8 mouse cellular contexts compared by ENCODE assay signal in genomic region chr7:45555787-45556186, GRCm38 (mm10). TPM values are rescaled to one million over a fixed set of nuclear protein-coding genes. Genes with fewer than 3 reads are reported as not detected.
DNase-seq lines count a peak whose midpoint lies in the region; ATAC-seq and TF ChIP-seq lines count a peak whose summit lies in the region.

No protein-coding gene starts in this region.

- DNase-seq in NIH3T3 (ENCODE audit: low read depth) = peak; percentile 88
- DNase-seq in cerebellum, postnatal 10 days = peak; percentile 91 to 93
- peak; percentile 81 for DNase-seq in gastrocnemius, postnatal 14 days
- DNase-seq in right cerebral cortex, adult 2 months (ENCODE audit: low spot score in 2 of 2) = peak; percentile 79 to 80
- DNase-seq in urinary bladder, postnatal 14 days (ENCODE audit: low spot score) = peak; percentile 88

- no peaks in the 10 kb centered on the region for H3K79me2 ChIP-seq in C2C12 (ENCODE audit: control insufficient read depth, insufficient read depth)

- no peaks in the 10 kb centered on the region for H3K9me3 ChIP-seq in kidney, embryonic 16.5 days (ENCODE audit: low read length)
- H3K9me3 ChIP-seq in liver, embryonic 16.5 days (replicated peaks; ENCODE audit: control insufficient read depth, low read length) = no peaks in the 10 kb centered on the region

- WGBS in kidney, embryonic 16.5 days = 21% methylated on average over 8 of the region's 8 CpGs
- WGBS in liver, embryonic 16.5 days (ENCODE audit: insufficient replicate concordance) = 21% methylated on average over 8 of the region's 8 CpGs

- H3ac ChIP-seq in C2C12 (ENCODE audit: control insufficient read depth, insufficient read length, low read depth) = no peak overlapping the region

- peak; percentile 68 for TF ChIP-seq CTCF in C2C12 (IDR thresholded peaks at IDR 0.05; ENCODE audit: control insufficient read depth, insufficient read depth, insufficient read length)

- H3K4me1 ChIP-seq in kidney, embryonic 16.5 days (ENCODE audit: insufficient read depth, low read length) = peaks cover 3% of the 10 kb centered on the region
- peaks cover 9% of the 10 kb centered on the region for H3K4me1 ChIP-seq in liver, embryonic 16.5 days (ENCODE audit: control insufficient read depth, low read depth, low read length)

- H3K79me3 ChIP-seq in C2C12 (ENCODE audit: low read depth) = no peaks in the 10 kb centered on the region

- peak overlapping the region; percentile 29; the same call in 1 of the 2 replicates for H3K4me2 ChIP-seq in kidney, embryonic 16.5 days (replicated peaks; ENCODE audit: low read depth, low read length)
- H3K4me2 ChIP-seq in liver, embryonic 16.5 days (ENCODE audit: low read depth, low read length) = no peak overlapping the region

- H3K27ac ChIP-seq in kidney, embryonic 16.5 days (ENCODE audit: low read length) = no peak overlapping the region
- H3K27ac ChIP-seq in liver, embryonic 16.5 days (ENCODE audit: low read length) = no peak overlapping the region

- intact Hi-C loops in gastrocnemius, postnatal 14 days (cut with DNase I; ENCODE audit: low total_unique reads) = no loop called here

- H3K27me3 ChIP-seq in C2C12 (ENCODE audit: control insufficient read depth, insufficient read depth, insufficient read length) = no peaks in the 10 kb centered on the region
- H3K27me3 ChIP-seq in kidney, embryonic 16.5 days (ENCODE audit: insufficient read depth, low read length) = no peaks in the 10 kb centered on the region
- H3K27me3 ChIP-seq in liver, embryonic 16.5 days (ENCODE audit: control insufficient read depth, insufficient read depth, low read depth, low read length) = no peaks in the 10 kb centered on the region

- H3K9ac ChIP-seq in kidney, embryonic 16.5 days (replicated peaks; ENCODE audit: low read length) = no peak overlapping the region
- H3K9ac ChIP-seq in liver, embryonic 16.5 days (ENCODE audit: low read depth, low read length) = no peak overlapping the region

- no peak overlapping the region for H3K4me3 ChIP-seq in C2C12 (ENCODE audit: insufficient read depth, poor library complexity, severe bottlenecking)
- H3K4me3 ChIP-seq in kidney, embryonic 16.5 days (ENCODE audit: low read length) = peak overlapping the region; percentile 6; the same call in 1 of the 2 replicates
- no peak overlapping the region for H3K4me3 ChIP-seq in liver, embryonic 16.5 days (ENCODE audit: low read depth, low read length)

- no peaks in the 10 kb centered on the region for H3K36me3 ChIP-seq in C2C12 (ENCODE audit: control insufficient read depth, insufficient read depth)
- no peaks in the 10 kb centered on the region for H3K36me3 ChIP-seq in kidney, embryonic 16.5 days (ENCODE audit: insufficient read depth, low read length)
- no peaks in the 10 kb centered on the region for H3K36me3 ChIP-seq in liver, embryonic 16.5 days (ENCODE audit: control insufficient read depth, insufficient read depth)

- 0 out of 2 replicates have a peak, but pooled peaks have one; percentile 17 for ATAC-seq in kidney, embryonic 16.5 days (ENCODE audit: low FRiP score, low TSS enrichment)
- ATAC-seq in liver, embryonic 16.5 days (ENCODE audit: low read depth) = 0 out of 2 replicates have a peak, but pooled peaks have one; percentile 32

TF ChIP-seq in C2C12, 6 proteins besides CTCF, POLR2A, EP300 and RAD21:
- TF ChIP-seq FOSL1 (IDR thresholded peaks at IDR 0.05; ENCODE audit: insufficient read depth, low read length, poor library complexity, severe bottlenecking) (no peak), CEBPB (IDR thresholded peaks at IDR 0.05; ENCODE audit: low read depth) (no peak), USF1 (IDR thresholded peaks at IDR 0.05; ENCODE audit: low read depth) (no peak), MYOG (IDR thresholded peaks at IDR 0.05; ENCODE audit: control insufficient read depth, extremely low read depth, insufficient read length) (no peak), MAX (IDR thresholded peaks at IDR 0.05) (no peak)

RNA-seq across cellular contexts. Expression of gene Hsd17b14, which starts 1.1 kb away (rescaled TPM):
- 1.7 TPM for polyA plus RNA-seq in C2C12 (2012; fragmentation: generic; extraction: Trizol)
- total RNA-seq in gastrocnemius, postnatal 14 days (2021) = 1 to 10 TPM; 1.7 to 2.3 TPM
- 13.5 and 15.5 TPM in 2 replicates for polyA plus RNA-seq in kidney, embryonic 16.5 days (2015; fragmentation: Nextera tagmentation; extraction: Ambion mirVana)
- 1.3 and 1.8 TPM in 2 replicates for polyA plus RNA-seq in liver, embryonic 16.5 days (2015; fragmentation: Nextera tagmentation; extraction: Ambion mirVana)

RNA-seq across cellular contexts. Expression of gene Bcat2, which starts 14.2 kb away (rescaled TPM):
- polyA plus RNA-seq in C2C12 (2012; fragmentation: generic; extraction: Trizol) = 26.5 TPM
- total RNA-seq in gastrocnemius, postnatal 14 days (2021) = 10 to 100 TPM; 37.2 to 37.8 TPM
- polyA plus RNA-seq in kidney, embryonic 16.5 days (2015; fragmentation: Nextera tagmentation; extraction: Ambion mirVana) = 87.9 and 93.2 TPM in 2 replicates
- 44.0 and 44.6 TPM in 2 replicates for polyA plus RNA-seq in liver, embryonic 16.5 days (2015; fragmentation: Nextera tagmentation; extraction: Ambion mirVana)

RNA-seq across cellular contexts. Expression of gene Plekha4, which starts 29.7 kb away (rescaled TPM):
- polyA plus RNA-seq in C2C12 (2012; fragmentation: generic; extraction: Trizol) = 0.89 TPM
- total RNA-seq in gastrocnemius, postnatal 14 days (2021) = 10 to 100 TPM in 1 of 2 experiments, 1 to 10 TPM in 1; 6.8 to 14.8 TPM
- polyA plus RNA-seq in kidney, embryonic 16.5 days (2015; fragmentation: Nextera tagmentation; extraction: Ambion mirVana) = 4.4 and 5.3 TPM in 2 replicates
- polyA plus RNA-seq in liver, embryonic 16.5 days (2015; fragmentation: Nextera tagmentation; extraction: Ambion mirVana) = 0.47 and 0.78 TPM in 2 replicates

RNA-seq across cellular contexts. Expression of gene Ppp1r15a, which starts 29.7 kb away (rescaled TPM):
- 32.5 TPM for polyA plus RNA-seq in C2C12 (2012; fragmentation: generic; extraction: Trizol)
- 10 to 100 TPM; 13.1 to 18.4 TPM for total RNA-seq in gastrocnemius, postnatal 14 days (2021)
- 24.3 and 24.8 TPM in 2 replicates for polyA plus RNA-seq in kidney, embryonic 16.5 days (2015; fragmentation: Nextera tagmentation; extraction: Ambion mirVana)
- 293 and 328 TPM in 2 replicates for polyA plus RNA-seq in liver, embryonic 16.5 days (2015; fragmentation: Nextera tagmentation; extraction: Ambion mirVana)

RNA-seq across cellular contexts. Expression of gene Nucb1, which starts 45.6 kb away (rescaled TPM):
- polyA plus RNA-seq in C2C12 (2012; fragmentation: generic; extraction: Trizol) = 115 TPM
- 100 to 1,000 TPM; 100 TPM for total RNA-seq in gastrocnemius, postnatal 14 days (2021)
- 295 and 299 TPM in 2 replicates for polyA plus RNA-seq in kidney, embryonic 16.5 days (2015; fragmentation: Nextera tagmentation; extraction: Ambion mirVana)
- 122 and 124 TPM in 2 replicates for polyA plus RNA-seq in liver, embryonic 16.5 days (2015; fragmentation: Nextera tagmentation; extraction: Ambion mirVana)
